Mouse (Mus musculus): ENCODE results near the gene Nfe2. TPM values are rescaled to one million over a fixed set of nuclear protein-coding genes. Genes with fewer than 3 reads are reported as not detected.

Nfe2 gene
- polyA plus RNA-seq (2015; fragmentation: Nextera tagmentation; extraction: Ambion mirVana): 171 and 185 TPM in 2 replicates

DNA sequence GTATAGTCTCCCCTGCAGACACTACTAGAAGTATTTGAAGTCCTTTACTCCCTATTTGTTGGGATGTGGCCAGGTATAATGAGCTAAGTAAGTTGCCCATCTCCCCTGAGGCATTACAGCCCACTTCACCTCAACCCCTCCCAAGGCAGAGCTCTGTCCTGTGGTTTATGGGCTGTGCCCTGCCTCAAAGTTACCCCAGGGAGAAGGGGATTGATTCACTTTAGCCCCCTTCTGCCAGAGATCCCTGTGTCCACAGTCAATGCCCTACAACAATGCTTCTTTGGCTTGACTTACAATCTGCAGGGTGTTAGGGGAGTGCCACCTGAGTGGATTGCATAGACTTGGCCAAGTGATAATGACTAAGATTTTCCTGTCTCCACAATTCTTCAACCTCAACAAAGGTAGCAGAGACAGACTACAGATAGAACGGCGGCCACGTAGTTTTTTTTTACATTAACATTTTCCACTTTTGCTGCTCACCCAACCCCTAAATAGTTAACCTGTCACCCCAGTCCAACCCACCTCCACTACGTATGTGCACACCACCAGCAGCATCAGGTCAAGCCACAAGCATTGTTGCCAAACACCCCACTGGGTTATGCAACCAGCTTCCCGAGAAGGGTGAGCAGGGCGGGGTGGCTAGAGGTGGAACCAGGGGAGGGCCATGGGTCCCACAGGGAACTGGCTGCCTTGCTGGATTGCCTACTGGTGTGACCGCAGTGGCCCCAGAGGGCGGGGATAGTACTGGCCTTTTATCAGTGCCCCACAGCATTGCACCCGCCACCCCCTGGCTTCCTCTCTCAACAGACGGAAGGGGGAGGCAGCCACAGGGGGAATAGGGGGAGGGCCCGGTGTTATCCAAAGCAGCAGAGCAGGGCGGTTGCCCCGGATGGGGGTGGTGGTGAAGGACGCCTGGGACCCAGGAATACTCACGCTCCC, at the start of gene Nfe2:
TSS of gene Nfe2 (minus strand) at position 614 of the 939 bp plus-strand sequence.
- no peaks in the 10 kb centered on the region for H3K9me3 ChIP-seq (replicated peaks)
- peak within 1 kb of the TSS; percentile 97 for H3K9ac ChIP-seq
- under 1% methylated on average over 15 of the region's 15 CpGs for WGBS (ENCODE audit: insufficient replicate concordance)
- H3K4me2 ChIP-seq: peak within 1 kb of the TSS; percentile 83
- H3K4me3 ChIP-seq (replicated peaks): peak within 1 kb of the TSS; percentile 75
- H3K36me3 ChIP-seq: peaks cover 6% of the 10 kb centered on the region
- H3K27ac ChIP-seq: peak within 1 kb of the TSS; percentile 99
- H3K4me1 ChIP-seq (replicated peaks): peaks cover 69% of the 10 kb centered on the region
- H3K27me3 ChIP-seq: no peaks in the 10 kb centered on the region
- DNase-seq: peak; percentile 99
- ATAC-seq (ENCODE audit: low read depth): peak; percentile 95

DNA sequence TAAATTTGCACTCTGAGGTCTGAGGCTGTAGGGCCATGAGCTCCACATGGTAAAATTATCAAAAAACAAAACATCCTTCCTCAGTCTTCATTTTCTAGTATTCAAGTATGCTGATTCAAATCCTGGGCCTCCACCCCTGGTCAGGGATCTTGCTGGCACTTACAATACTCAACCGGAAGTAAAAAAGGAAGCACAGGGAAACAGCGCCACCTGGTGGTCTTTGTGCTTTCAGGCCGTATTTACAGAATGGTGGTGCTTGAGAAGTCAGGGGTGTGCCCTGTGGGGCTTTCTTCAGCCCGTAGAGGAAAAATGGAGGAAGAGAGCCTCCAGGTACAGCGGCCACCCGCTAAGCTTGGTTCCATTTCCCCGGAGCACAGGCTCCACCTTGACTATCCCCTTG, 48.9 kb upstream of the Nfe2 start:
- Histone ChIP-seq H3K9ac (no peak overlapping the region), H3K4me3 (replicated peaks) (no peak overlapping the region), H3K4me2 (peak overlapping the region; percentile 17; the same call in 1 of the 2 replicates), H3K36me3 (no peaks in the 10 kb centered on the region), H3K27me3 (peaks cover 65% of the 10 kb centered on the region), H3K9me3 (replicated peaks) (no peaks in the 10 kb centered on the region), H3K4me1 (replicated peaks) (peaks cover 58% of the 10 kb centered on the region), H3K27ac (no peak overlapping the region)
- 0 out of 2 replicates have a peak, but pooled peaks have one; percentile 22 for ATAC-seq (ENCODE audit: low read depth)
- peak; percentile 79 for DNase-seq
- WGBS (ENCODE audit: insufficient replicate concordance): 1% methylated on average over 7 of the region's 7 CpGs

GRCm38 (mm10) chr15:103305792-103306645, 47.8 kb upstream of the Nfe2 start:
- peak overlapping the region; percentile 86 for H3K4me2 ChIP-seq
- peak overlapping the region; percentile 49; the same call in 1 of the 2 replicates for H3K9ac ChIP-seq
- H3K9me3 ChIP-seq (replicated peaks): no peaks in the 10 kb centered on the region
- no peaks in the 10 kb centered on the region for H3K36me3 ChIP-seq
- ATAC-seq (ENCODE audit: low read depth) (no peak), DNase-seq (no peak)
- H3K4me3 ChIP-seq (replicated peaks): peak overlapping the region; percentile 61
- 29% methylated on average over 8 of the region's 8 CpGs for WGBS (ENCODE audit: insufficient replicate concordance)
- peaks cover 65% of the 10 kb centered on the region for H3K4me1 ChIP-seq (replicated peaks)
- H3K27me3 ChIP-seq: peaks cover 67% of the 10 kb centered on the region
- H3K27ac ChIP-seq: peak overlapping the region; percentile 70

GRCm38 (mm10) chr15:103305070-103305678, 47.0 kb upstream of the Nfe2 start:
- Histone ChIP-seq H3K36me3 (peaks cover under 1% of the 10 kb centered on the region; the same call in 1 of the 2 replicates), H3K4me3 (replicated peaks) (peak overlapping the region; percentile 61), H3K4me1 (replicated peaks) (peaks cover 72% of the 10 kb centered on the region), H3K9me3 (replicated peaks) (no peaks in the 10 kb centered on the region), H3K27me3 (peaks cover 67% of the 10 kb centered on the region), H3K4me2 (peak overlapping the region; percentile 86), H3K9ac (peak overlapping the region; percentile 60), H3K27ac (peak overlapping the region; percentile 70)
- ATAC-seq (ENCODE audit: low read depth) (peak; percentile 81), DNase-seq (peak; percentile 73)
- WGBS (ENCODE audit: insufficient replicate concordance): under 1% methylated on average over 64 of the region's 71 CpGs

- H3K27ac ChIP-seq: peak overlapping the region; percentile 70
- no peak for ATAC-seq (ENCODE audit: low read depth)
- no peak for DNase-seq
- H3K27me3 ChIP-seq: peaks cover 63% of the 10 kb centered on the region
- 3% methylated on average over 9 of the region's 9 CpGs for WGBS (ENCODE audit: insufficient replicate concordance)
- H3K4me2 ChIP-seq: peak overlapping the region; percentile 86
- no peaks in the 10 kb centered on the region for H3K9me3 ChIP-seq (replicated peaks)
- H3K36me3 ChIP-seq: peaks cover 7% of the 10 kb centered on the region; the same call in 1 of the 2 replicates
- H3K4me1 ChIP-seq (replicated peaks): peaks cover 76% of the 10 kb centered on the region
- H3K4me3 ChIP-seq (replicated peaks): peak overlapping the region; percentile 61
- peak overlapping the region; percentile 60 for H3K9ac ChIP-seq
Observed at GRCm38 (mm10) chr15:103304616-103304969, 46.4 kb upstream of the Nfe2 start.

- Histone ChIP-seq H3K4me1 (replicated peaks) (peaks cover 73% of the 10 kb centered on the region), H3K36me3 (peaks cover 12% of the 10 kb centered on the region), H3K4me3 (replicated peaks) (peak overlapping the region; percentile 61), H3K27me3 (peaks cover 58% of the 10 kb centered on the region), H3K9me3 (replicated peaks) (no peaks in the 10 kb centered on the region), H3K4me2 (peak overlapping the region; percentile 86), H3K9ac (peak overlapping the region; percentile 60; the same call in 1 of the 2 replicates), H3K27ac (peak overlapping the region; percentile 70)
- 15% methylated on average over 8 of the region's 8 CpGs for WGBS (ENCODE audit: insufficient replicate concordance)
- ATAC-seq (ENCODE audit: low read depth) (no peak), DNase-seq (no peak)
Observed at GRCm38 (mm10) chr15:103303916-103304615, 45.9 kb upstream of the Nfe2 start.

DNA sequence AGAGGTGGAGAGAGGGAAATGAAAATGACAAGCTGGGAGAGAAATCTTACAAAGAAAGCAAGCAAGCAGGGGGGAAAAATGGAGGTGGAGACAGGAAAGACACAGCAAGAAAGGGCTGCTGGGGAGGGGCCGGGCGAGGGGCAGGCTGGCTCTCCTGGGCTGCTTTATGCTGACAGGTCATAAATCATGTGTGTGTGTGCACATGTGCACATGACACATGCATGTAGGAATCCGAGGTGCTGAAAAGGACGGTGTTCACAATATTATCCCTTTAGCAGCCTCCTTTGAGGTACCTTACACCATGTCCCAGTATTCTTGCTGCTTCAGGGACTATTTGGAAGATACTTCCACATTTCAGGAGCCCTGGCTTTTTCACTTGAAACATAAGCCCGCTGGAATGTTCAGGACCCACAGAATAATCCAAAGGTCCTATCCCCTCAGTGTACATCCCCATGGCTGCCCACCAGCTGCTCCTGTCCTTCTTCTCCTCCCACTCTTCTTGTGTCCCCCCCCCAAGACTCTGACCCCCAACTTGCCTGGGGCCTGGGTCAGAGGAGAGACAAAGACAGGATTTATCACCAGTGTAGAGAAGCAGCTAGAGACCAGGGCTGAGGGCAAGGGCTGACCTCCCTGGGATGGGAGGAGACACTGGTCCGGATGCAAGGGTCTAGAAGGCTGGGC, 44.3 kb upstream of the Nfe2 start:
- peak overlapping the region; percentile 35; the same call in 1 of the 2 replicates for H3K27ac ChIP-seq
- 35% methylated on average over 6 of the region's 6 CpGs for WGBS (ENCODE audit: insufficient replicate concordance)
- H3K4me1 ChIP-seq (replicated peaks): peaks cover 61% of the 10 kb centered on the region
- no peak for ATAC-seq (ENCODE audit: low read depth)
- no peak overlapping the region for H3K4me3 ChIP-seq (replicated peaks)
- peaks cover 48% of the 10 kb centered on the region for H3K27me3 ChIP-seq
- H3K9me3 ChIP-seq (replicated peaks): no peaks in the 10 kb centered on the region
- H3K36me3 ChIP-seq: peaks cover 28% of the 10 kb centered on the region
- DNase-seq: no peak
- H3K9ac ChIP-seq: no peak overlapping the region
- no peak overlapping the region for H3K4me2 ChIP-seq

DNA sequence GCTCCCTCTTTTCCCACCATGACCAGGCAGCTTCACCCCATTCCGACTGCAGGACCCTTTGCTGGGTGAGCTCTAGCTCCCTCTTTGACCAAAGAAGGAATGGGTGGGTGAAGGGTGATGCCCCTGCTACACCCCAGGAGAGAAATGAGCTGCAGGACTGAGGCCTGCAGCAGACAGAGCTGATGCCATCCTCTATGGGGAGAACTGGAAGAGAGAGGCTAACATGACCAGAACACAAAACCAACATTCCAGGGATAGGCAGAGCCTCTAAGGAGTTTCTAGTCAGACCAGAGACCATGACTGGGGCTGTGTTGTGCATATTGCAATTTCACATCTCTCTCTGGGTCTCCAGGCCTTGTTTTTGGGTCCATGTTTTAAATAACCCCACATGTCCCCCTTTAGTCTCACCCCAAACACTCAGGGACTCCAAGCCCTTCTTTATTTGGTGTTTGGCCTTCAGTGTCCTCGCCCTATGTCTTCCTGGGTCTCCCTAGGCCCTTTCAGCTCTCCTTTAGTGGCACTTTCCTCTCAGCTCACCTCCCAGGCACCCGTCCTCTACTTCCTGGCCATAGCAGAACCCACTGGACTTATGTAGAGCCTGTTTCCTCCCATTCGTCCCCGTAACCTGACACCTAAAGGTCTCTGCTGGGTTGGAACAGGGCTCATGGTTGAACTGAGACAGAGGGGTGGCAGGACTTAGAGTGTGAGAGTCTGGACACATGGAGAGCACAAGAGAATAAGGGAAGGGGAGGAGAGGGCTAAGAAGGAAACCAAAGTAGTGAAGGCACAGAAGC, 43.5 kb upstream of the Nfe2 start:
- WGBS (ENCODE audit: insufficient replicate concordance): 45% methylated on average over 5 of the region's 5 CpGs
- no peak overlapping the region for H3K9ac ChIP-seq
- no peaks in the 10 kb centered on the region for H3K9me3 ChIP-seq (replicated peaks)
- no peak overlapping the region for H3K4me3 ChIP-seq (replicated peaks)
- peaks cover 45% of the 10 kb centered on the region for H3K27me3 ChIP-seq
- H3K27ac ChIP-seq: peak overlapping the region; percentile 35; the same call in 1 of the 2 replicates
- H3K36me3 ChIP-seq: peaks cover 35% of the 10 kb centered on the region
- peaks cover 55% of the 10 kb centered on the region for H3K4me1 ChIP-seq (replicated peaks)
- no peak overlapping the region for H3K4me2 ChIP-seq
- ATAC-seq (ENCODE audit: low read depth): no peak
- no peak for DNase-seq

- ATAC-seq (ENCODE audit: low read depth): no peak
- H3K27ac ChIP-seq: no peak overlapping the region
- H3K4me1 ChIP-seq (replicated peaks): peaks cover 52% of the 10 kb centered on the region
- 53% methylated on average over 2 of the region's 2 CpGs for WGBS (ENCODE audit: insufficient replicate concordance)
- peaks cover 42% of the 10 kb centered on the region for H3K36me3 ChIP-seq
- no peak overlapping the region for H3K4me2 ChIP-seq
- H3K27me3 ChIP-seq: peaks cover 40% of the 10 kb centered on the region
- no peak overlapping the region for H3K4me3 ChIP-seq (replicated peaks)
- DNase-seq: no peak
- no peak overlapping the region for H3K9ac ChIP-seq
- H3K9me3 ChIP-seq (replicated peaks): no peaks in the 10 kb centered on the region
Observed at GRCm38 (mm10) chr15:103301046-103301445, 42.8 kb upstream of the Nfe2 start.

Data from liver, embryonic 13.5 days (tissue).